10 mouse cellular contexts compared by ENCODE assay signal in the genomic region with DNA sequence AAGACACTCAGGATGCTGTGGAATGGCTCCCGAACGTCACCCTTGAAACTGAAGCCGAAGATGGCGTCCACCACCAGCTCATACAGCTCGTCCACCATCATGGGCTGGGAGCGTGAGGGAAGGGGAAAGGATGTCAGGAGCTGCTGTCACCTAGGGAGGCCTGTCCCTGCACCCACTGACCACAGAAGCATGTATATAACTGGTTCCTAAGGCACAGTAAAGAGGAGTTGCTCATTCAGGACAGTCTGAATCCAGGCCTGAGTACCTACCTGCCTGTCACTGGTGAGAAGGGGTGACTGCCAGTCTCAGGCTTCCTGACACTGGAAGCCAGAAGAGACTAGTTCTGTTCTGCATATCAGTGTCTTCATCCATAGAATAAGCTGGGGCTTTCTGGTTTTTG. TPM values are rescaled to one million over a fixed set of nuclear protein-coding genes. Genes with fewer than 3 reads are reported as not detected.
DNase-seq lines count a peak whose midpoint lies in the region; ATAC-seq and TF ChIP-seq lines count a peak whose summit lies in the region.
"Had no signal": no experiment of that assay in that cellular context is flagged by ENCODE, and none has a peak within 500 bp of the region (broad histone marks: within the 10 kb centered on the region; RNA-seq: fewer than 3 reads in every experiment).

No protein-coding gene starts in this region.

- 81% methylated on average over 6 of the region's 6 CpGs for WGBS in lung, embryonic 16.5 days
- 87% methylated on average over 6 of the region's 6 CpGs for WGBS in hindbrain, embryonic 10.5 days
- WGBS in liver, embryonic 14.5 days (ENCODE audit: insufficient replicate concordance) = 77% methylated on average over 6 of the region's 6 CpGs
- 86% methylated on average over 6 of the region's 6 CpGs for WGBS in stomach, postnatal 0 days

- peaks cover 17% of the 10 kb centered on the region for H3K36me3 ChIP-seq in lung, embryonic 16.5 days (ENCODE audit: control insufficient read depth, insufficient read depth, low read length)
- peaks cover 51% of the 10 kb centered on the region for H3K36me3 ChIP-seq in hindbrain, embryonic 10.5 days
- H3K36me3 ChIP-seq in liver, embryonic 14.5 days (replicated peaks; ENCODE audit: control insufficient read depth, insufficient read depth, low read depth) = peaks cover 14% of the 10 kb centered on the region
- peaks cover 9% of the 10 kb centered on the region for H3K36me3 ChIP-seq in stomach, postnatal 0 days (ENCODE audit: control insufficient read depth, insufficient read depth, low read length)

- H3K9me3 ChIP-seq in lung, embryonic 16.5 days (ENCODE audit: control insufficient read depth, low read length) = no peaks in the 10 kb centered on the region
- no peaks in the 10 kb centered on the region for H3K9me3 ChIP-seq in hindbrain, embryonic 10.5 days
- H3K9me3 ChIP-seq in liver, embryonic 14.5 days (ENCODE audit: control insufficient read depth, low read length) = no peaks in the 10 kb centered on the region
- H3K9me3 ChIP-seq in stomach, postnatal 0 days (ENCODE audit: control insufficient read depth, low read length) = no peaks in the 10 kb centered on the region

- H3K27me3 ChIP-seq in lung, embryonic 16.5 days (ENCODE audit: control insufficient read depth, insufficient read depth, low read depth, low read length) = no peaks in the 10 kb centered on the region
- no peaks in the 10 kb centered on the region for H3K27me3 ChIP-seq in hindbrain, embryonic 10.5 days (ENCODE audit: insufficient read depth, poor library complexity, severe bottlenecking)
- H3K27me3 ChIP-seq in liver, embryonic 14.5 days (ENCODE audit: control insufficient read depth, insufficient read depth, low read length) = no peaks in the 10 kb centered on the region
- no peaks in the 10 kb centered on the region for H3K27me3 ChIP-seq in stomach, postnatal 0 days (ENCODE audit: control insufficient read depth, insufficient read depth, low read length)

- no peak for TF ChIP-seq CTCF in liver, embryonic 14.5 days (IDR thresholded peaks at IDR 0.05; ENCODE audit: low read depth)
- TF ChIP-seq CTCF in stomach, postnatal 0 days (IDR thresholded peaks at IDR 0.05; ENCODE audit: low read depth) = no peak

- H3K4me3 ChIP-seq in lung, embryonic 16.5 days (ENCODE audit: low read length) = no peak overlapping the region
- H3K4me3 ChIP-seq in hindbrain, embryonic 10.5 days = peak overlapping the region; percentile 79
- no peak overlapping the region for H3K4me3 ChIP-seq in liver, embryonic 14.5 days (ENCODE audit: insufficient read depth in 1 of 2, low read depth in 2 of 2, low read length in 2 of 2)
- no peak overlapping the region for H3K4me3 ChIP-seq in stomach, postnatal 0 days (ENCODE audit: low read depth, low read length)

- TF ChIP-seq EP300 in liver, embryonic 14.5 days (IDR thresholded peaks at IDR 0.05; ENCODE audit: low read depth) = no peak
- no peak for TF ChIP-seq EP300 in stomach, postnatal 0 days (optimal IDR thresholded peaks at IDR 0.05)

- no peak overlapping the region for H3K27ac ChIP-seq in lung, embryonic 16.5 days (ENCODE audit: low read length)
- no peak overlapping the region for H3K27ac ChIP-seq in hindbrain, embryonic 10.5 days
- H3K27ac ChIP-seq in liver, embryonic 14.5 days = no peak overlapping the region
- H3K27ac ChIP-seq in stomach, postnatal 0 days (replicated peaks) = no peak overlapping the region

- no peak for ATAC-seq in lung, embryonic 16.5 days (ENCODE audit: low read depth)
- no peak for ATAC-seq in liver, embryonic 14.5 days (ENCODE audit: insufficient read depth)
- ATAC-seq in stomach, postnatal 0 days (ENCODE audit: low FRiP score, low TSS enrichment) = no peak

- H3K4me1 ChIP-seq in lung, embryonic 16.5 days (replicated peaks; ENCODE audit: control insufficient read depth, insufficient read depth, low read length) = peaks cover 9% of the 10 kb centered on the region; the same call in 1 of the 2 replicates
- H3K4me1 ChIP-seq in hindbrain, embryonic 10.5 days (replicated peaks) = peaks cover 22% of the 10 kb centered on the region
- H3K4me1 ChIP-seq in liver, embryonic 14.5 days (replicated peaks; ENCODE audit: control insufficient read depth in 2 of 2, insufficient read depth in 2 of 2, low read length in 1 of 2) = no peaks in the 10 kb centered on the region; a peak in 3 of 4 replicates
- 0 out of 2 replicates have a peak, but pooled peaks cover 2% of the 10 kb centered on the region for H3K4me1 ChIP-seq in stomach, postnatal 0 days (replicated peaks; ENCODE audit: control insufficient read depth, insufficient read depth)

- DNase-seq in lung, postnatal 36 days = no peak
- no peak for DNase-seq in hindbrain, embryonic 10.5 days (ENCODE audit: low spot score)
- DNase-seq in liver, embryonic 14.5 days (ENCODE audit: low read depth in 3 of 3, low spot score in 3 of 3) = no peak
- no peak for DNase-seq in stomach, postnatal 0 days (ENCODE audit: low spot score)
- DNase-seq in embryo, embryonic 11 days = no peak
- no peak for DNase-seq in adrenal gland, adult 8-10 months
- DNase-seq: cerebellum, adult 8-10 months; kidney, postnatal 4 days had no signal

- no peak overlapping the region; the same call in 1 of the 2 replicates for H3K9ac ChIP-seq in lung, embryonic 16.5 days (ENCODE audit: low read length)
- no peak overlapping the region; the same call in 1 of the 2 replicates for H3K9ac ChIP-seq in liver, embryonic 14.5 days (replicated peaks)
- peak overlapping the region; percentile 83; the same call in 1 of the 2 replicates for H3K9ac ChIP-seq in stomach, postnatal 0 days (ENCODE audit: low read length)

- peak overlapping the region; percentile 92 for H3K4me2 ChIP-seq in lung, embryonic 16.5 days (ENCODE audit: low read depth, low read length)
- peak overlapping the region; percentile 90; the same call in 1 of the 2 replicates for H3K4me2 ChIP-seq in liver, embryonic 14.5 days (ENCODE audit: low read depth)
- peak overlapping the region; percentile 95; the same call in 1 of the 2 replicates for H3K4me2 ChIP-seq in stomach, postnatal 0 days (replicated peaks; ENCODE audit: low read depth)

RNA-seq across cellular contexts. Expression of a gene that starts 1.3 kb away (rescaled TPM):
- polyA plus RNA-seq in lung, embryonic 16.5 days (2015; fragmentation: Nextera tagmentation; extraction: Ambion mirVana) = 203 and 211 TPM in 2 replicates
- 125 and 142 TPM in 2 replicates for polyA plus RNA-seq in hindbrain, embryonic 10.5 days (2016; fragmentation: Nextera tagmentation; extraction: Ambion mirVana)
- polyA plus RNA-seq in liver, embryonic 14.5 days (2012; rRNA removed) = 25.0 and 26.1 TPM in 2 replicates
- polyA plus RNA-seq in liver, embryonic 14.5 days (2014; fragmentation: Nextera tagmentation; extraction: Ambion mirVana) = 59.6 and 67.7 TPM in 2 replicates
- 134 and 142 TPM in 2 replicates for polyA plus RNA-seq in stomach, postnatal 0 days (2015; fragmentation: Nextera tagmentation; extraction: Ambion mirVana)
- 100 to 1,000 TPM; 150 to 161 (median 155) TPM for total RNA-seq in adrenal gland, adult 8-10 months (2022)

RNA-seq across cellular contexts. Expression of a gene that starts 14.1 kb away (rescaled TPM):
- polyA plus RNA-seq in lung, embryonic 16.5 days (2015; fragmentation: Nextera tagmentation; extraction: Ambion mirVana) = 22.4 and 25.6 TPM in 2 replicates
- 34.2 and 49.2 TPM in 2 replicates for polyA plus RNA-seq in hindbrain, embryonic 10.5 days (2016; fragmentation: Nextera tagmentation; extraction: Ambion mirVana)
- polyA plus RNA-seq in liver, embryonic 14.5 days (2012; rRNA removed) = 5.4 and 11.5 TPM in 2 replicates
- 19.0 and 22.2 TPM in 2 replicates for polyA plus RNA-seq in liver, embryonic 14.5 days (2014; fragmentation: Nextera tagmentation; extraction: Ambion mirVana)
- 17.4 and 19.2 TPM in 2 replicates for polyA plus RNA-seq in stomach, postnatal 0 days (2015; fragmentation: Nextera tagmentation; extraction: Ambion mirVana)
- 10 to 100 TPM; 12.9 to 16.6 (median 14.9) TPM for total RNA-seq in adrenal gland, adult 8-10 months (2022)

RNA-seq across cellular contexts. Expression of a gene that starts 21.1 kb away (rescaled TPM):
- not detected in 2 replicates for polyA plus RNA-seq in lung, embryonic 16.5 days (2015; fragmentation: Nextera tagmentation; extraction: Ambion mirVana)
- polyA plus RNA-seq in hindbrain, embryonic 10.5 days (2016; fragmentation: Nextera tagmentation; extraction: Ambion mirVana) = 0.09 TPM in 1 of 2 replicates, not detected in the other
- polyA plus RNA-seq in liver, embryonic 14.5 days (2012; rRNA removed) = not detected in 2 replicates
- polyA plus RNA-seq in liver, embryonic 14.5 days (2014; fragmentation: Nextera tagmentation; extraction: Ambion mirVana) = not detected in 2 replicates
- not detected in 2 replicates for polyA plus RNA-seq in stomach, postnatal 0 days (2015; fragmentation: Nextera tagmentation; extraction: Ambion mirVana)
- total RNA-seq in adrenal gland, adult 8-10 months (2022) = not detected
- polyA plus RNA-seq: neural tube, embryonic 11.5 days had no signal

RNA-seq across cellular contexts. Expression of a gene that starts 24.7 kb away (rescaled TPM):
- polyA plus RNA-seq in lung, embryonic 16.5 days (2015; fragmentation: Nextera tagmentation; extraction: Ambion mirVana) = 23.4 and 26.9 TPM in 2 replicates
- 19.5 and 24.3 TPM in 2 replicates for polyA plus RNA-seq in hindbrain, embryonic 10.5 days (2016; fragmentation: Nextera tagmentation; extraction: Ambion mirVana)
- polyA plus RNA-seq in liver, embryonic 14.5 days (2012; rRNA removed) = 8.4 and 8.8 TPM in 2 replicates
- 6.7 and 7.6 TPM in 2 replicates for polyA plus RNA-seq in liver, embryonic 14.5 days (2014; fragmentation: Nextera tagmentation; extraction: Ambion mirVana)
- polyA plus RNA-seq in stomach, postnatal 0 days (2015; fragmentation: Nextera tagmentation; extraction: Ambion mirVana) = 3.8 and 4.5 TPM in 2 replicates
- total RNA-seq in adrenal gland, adult 8-10 months (2022) = 1 to 10 TPM in 1 of 4 experiments, under 1 TPM in 3; 0.61 to 2.3 (median 0.73) TPM

RNA-seq across cellular contexts. Expression of a gene that starts 29.6 kb away (rescaled TPM):
- 0.10 and 0.28 TPM in 2 replicates for polyA plus RNA-seq in lung, embryonic 16.5 days (2015; fragmentation: Nextera tagmentation; extraction: Ambion mirVana)
- 0.11 and 0.14 TPM in 2 replicates for polyA plus RNA-seq in hindbrain, embryonic 10.5 days (2016; fragmentation: Nextera tagmentation; extraction: Ambion mirVana)
- polyA plus RNA-seq in liver, embryonic 14.5 days (2012; rRNA removed) = not detected in 2 replicates
- not detected in 2 replicates for polyA plus RNA-seq in liver, embryonic 14.5 days (2014; fragmentation: Nextera tagmentation; extraction: Ambion mirVana)
- not detected in 2 replicates for polyA plus RNA-seq in stomach, postnatal 0 days (2015; fragmentation: Nextera tagmentation; extraction: Ambion mirVana)
- total RNA-seq in adrenal gland, adult 8-10 months (2022) = not detected
- polyA plus RNA-seq: neural tube, embryonic 11.5 days had no signal
